Mouse (Mus musculus) c-Kit-positive CD71-positive TER-119-negative erythroid progenitor cells, embryonic 14.5 days (primary cell): Measurements from ENCODE around the gene Sgcd.

Source experiments
- DNase-seq: peaks from one replicate; pipeline ENCODE4 v3.0.0-alpha.2; 2013; ENCODE audit warnings: low read depth

Gene Sgcd

DNA sequence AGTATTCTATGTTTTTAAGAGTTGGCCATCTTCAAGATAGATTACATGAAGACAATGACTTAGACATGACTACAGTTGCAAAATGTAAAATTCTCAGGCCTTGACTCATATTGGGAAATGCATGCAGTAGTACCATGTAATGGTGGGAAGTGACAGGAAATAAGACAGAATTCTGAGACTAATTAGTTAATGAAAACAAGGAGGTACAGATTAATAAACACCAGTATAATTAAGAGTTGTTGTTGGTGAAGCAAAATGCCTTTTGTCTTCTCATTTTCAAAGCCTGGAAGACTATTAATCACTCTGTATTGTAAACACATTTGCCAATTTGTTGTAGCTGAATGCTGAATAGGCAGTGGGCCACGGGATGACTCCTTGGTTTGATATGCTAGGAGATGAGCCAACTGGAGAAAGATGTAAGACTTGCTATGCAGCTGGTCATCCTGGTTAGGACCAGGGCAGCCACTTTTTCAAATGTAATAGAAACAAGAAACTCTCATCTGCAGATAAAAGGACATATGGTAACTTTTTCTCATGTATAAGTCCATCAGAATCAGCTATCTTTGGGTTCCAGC lies 983.4 kb downstream of the Sgcd start:
- DNase-seq = no peak

DNA sequence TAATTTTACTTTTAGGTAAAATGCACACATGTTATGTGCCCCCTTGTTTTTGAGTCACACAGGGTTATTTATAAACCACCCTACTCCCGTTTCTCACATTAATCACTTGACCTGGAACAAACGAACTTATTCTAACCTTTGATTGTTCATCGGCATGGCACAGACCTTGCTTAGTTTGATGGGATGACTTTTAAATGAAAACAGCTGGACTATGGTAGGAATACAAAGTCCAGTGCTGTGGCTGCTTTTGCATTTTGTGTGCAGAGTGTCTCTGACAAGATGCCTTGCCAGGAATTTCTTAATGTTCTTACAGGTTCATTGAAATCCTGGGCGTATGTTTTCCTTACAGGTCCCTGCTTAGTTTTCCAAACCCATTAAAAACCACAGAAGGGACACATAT lies 1049.5 kb downstream of the Sgcd start:
- no peak for DNase-seq

DNA sequence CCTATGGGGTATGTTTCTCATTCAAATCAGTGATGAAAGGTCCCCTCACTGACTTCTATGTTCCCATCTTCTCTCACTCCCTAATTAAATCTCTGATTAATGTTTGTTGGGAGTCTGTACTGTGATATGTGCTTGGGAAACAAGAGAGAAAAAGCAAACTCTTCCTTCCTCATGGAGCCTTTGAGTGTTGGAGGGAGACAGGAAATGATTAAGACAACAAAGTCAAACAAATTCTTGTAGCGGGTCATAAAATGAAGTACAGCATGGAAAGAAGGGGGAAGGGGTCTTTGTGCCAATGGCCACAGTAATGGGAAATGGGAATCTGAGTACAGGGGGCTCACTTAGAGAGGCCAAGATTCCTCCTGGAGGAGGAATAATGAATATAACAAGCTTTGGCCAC lies 1063.8 kb downstream of the Sgcd start:
- DNase-seq = no peak

DNA sequence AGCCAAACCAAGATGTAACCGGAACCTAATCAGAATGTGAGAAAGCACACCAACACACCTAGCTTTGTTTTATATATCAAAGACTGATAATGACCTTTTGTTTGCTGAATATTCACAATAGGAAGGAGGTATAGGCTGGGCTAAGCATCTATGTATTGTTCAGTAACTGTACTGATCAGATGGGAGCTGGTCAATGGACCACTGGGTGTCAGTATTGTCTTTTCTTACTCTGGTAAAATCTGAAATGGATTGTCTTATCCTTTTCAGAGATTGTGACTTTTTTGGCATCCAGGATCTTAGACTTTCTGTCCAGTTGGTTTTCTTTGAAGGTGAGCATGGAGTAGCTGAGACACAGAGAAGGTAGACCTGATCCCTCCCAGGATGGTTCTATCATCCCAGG lies 1068.5 kb downstream of the Sgcd start:
- no peak for DNase-seq

DNA sequence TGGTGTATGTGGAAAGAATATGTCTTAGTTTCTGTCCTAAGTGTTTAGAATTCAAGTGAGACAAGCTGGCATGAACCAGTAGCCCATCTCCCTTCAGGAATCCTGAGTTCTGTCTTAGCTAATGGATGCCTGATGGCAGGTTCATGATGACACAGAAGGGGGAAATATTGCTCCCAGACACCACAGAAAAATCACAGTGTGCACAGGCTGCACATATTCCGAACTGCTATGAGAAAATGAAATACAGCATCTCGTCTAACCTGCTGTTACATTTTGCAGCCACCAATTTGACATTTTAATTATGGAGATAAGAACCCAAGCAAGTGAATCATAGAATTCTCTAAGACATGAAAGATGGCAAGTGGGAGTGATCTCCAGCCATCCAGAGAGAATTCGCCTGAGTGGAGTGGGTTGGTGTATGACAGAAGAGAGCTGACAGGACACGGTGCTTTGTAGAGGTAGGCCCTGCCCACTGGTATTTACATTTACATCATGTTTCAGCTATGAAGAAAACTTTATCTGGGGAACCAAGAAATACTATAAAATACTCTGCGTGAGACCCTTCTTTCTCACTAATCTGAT lies 1076.0 kb downstream of the Sgcd start:
- DNase-seq = no peak

DNA sequence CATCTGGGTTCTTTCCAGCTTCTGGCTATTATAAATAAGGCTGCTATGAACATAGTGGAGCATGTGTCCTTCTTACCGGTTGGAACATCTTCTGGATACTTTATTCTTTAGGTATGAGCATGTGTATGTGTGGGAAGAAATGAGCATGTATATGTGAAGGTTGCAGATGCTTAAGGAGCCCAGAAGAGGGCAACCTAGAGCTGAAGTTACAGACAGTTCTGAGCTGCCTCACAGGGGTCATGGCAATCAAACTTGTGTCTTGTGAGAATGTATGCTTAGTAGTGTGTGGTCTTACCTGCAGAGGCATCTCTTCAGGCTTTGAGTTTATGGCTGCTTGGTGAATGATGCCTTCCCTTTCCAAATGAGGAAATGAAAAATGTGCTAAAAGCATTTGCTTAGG lies 1084.5 kb downstream of the Sgcd start:
- DNase-seq = no peak

DNA sequence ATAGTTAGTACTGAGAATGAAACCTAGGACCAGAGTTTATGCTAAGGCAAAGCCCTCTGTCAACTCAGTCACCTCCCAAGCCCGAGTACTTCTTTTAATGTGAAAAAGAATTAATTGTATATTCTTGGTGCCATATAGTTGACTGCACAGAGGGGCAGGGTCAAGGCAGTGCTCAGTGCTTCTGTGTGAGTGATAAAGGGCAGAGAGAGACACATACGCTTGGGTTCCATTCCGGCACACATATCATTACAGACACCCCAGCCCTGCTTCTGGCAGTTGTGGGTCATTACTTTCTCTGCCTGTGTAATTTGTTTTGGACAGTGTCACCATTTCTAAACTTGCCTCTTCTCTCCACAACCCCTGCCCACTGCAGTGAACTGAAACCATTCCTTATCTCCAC lies 1099.7 kb downstream of the Sgcd start:
- no peak for DNase-seq

DNA sequence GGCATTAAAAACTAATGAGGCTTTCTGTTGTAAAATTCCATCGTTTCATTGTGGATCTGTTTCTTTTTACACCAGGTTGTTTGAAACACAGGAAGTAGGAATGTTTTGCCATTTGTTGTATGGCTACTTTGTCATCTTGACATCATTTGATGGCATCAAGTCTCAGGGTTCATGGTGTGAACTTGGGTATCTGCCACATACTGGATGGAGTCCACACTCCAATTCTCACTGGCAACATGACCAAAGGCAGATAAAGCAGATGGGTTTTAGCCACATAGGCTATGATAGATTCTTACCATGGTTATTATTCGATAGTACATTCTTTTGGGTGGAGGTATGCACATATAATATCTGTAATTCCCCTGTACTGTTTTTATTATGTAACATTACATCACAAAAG lies 1106.3 kb downstream of the Sgcd start:
- no peak for DNase-seq

DNA sequence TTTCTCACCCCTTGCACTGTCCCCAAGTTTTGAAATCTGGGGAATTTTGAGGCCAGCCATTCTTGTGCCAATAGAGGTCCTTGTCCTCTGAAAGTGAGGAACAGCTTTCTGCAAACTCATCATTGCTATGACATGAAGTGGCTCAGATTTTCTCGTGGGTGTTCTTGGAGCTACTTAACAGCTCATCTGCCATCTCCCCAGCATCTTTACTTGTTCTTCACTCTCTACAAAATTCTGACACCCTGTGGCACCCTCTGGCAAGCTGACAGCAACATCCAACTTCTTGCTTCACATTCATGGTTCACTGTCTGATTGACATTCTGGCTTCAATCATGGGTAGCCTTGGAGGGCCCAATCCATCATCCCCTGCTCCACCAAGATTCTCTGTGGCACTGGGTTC lies 1113.0 kb downstream of the Sgcd start:
- no peak for DNase-seq

DNA sequence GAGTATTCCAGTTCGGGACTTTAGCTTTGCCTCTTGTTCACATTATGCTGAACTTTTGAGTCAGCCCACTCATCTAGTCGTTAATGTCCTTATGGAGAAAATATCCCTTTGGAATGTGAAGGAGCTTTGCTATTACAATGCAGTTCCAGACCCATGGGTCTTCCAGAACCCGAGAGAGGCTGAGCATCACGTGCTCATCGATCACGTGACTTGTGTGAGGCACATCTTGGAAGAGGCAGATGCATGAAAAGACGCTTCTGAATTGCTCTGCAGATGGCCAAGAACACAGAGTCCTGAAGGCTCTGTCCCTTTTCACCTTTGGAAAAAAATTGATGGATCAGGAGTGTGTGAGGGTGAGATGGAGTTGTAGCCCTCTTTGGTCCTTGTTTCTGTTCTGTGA lies 1120.2 kb downstream of the Sgcd start:
- DNase-seq = no peak

DNA sequence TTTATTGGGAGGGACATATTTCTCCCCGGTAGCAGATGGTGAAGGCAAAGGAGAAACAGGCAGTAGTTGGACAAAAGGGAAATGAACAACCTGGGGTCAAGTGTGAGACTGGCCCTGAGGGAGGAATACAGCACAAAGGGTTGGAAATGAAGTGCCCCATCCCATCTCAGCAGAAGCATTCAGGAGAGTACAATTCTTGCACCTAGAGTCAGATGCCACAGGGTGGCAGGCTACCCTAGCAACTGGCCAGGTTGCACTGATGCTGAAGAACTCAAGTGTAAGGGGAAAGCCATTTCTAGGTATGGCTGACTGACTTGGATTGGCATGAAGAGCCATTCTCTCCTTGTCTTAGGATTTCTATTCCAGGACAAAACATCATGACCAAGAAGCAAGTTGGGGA lies 1124.0 kb downstream of the Sgcd start:
- DNase-seq = no peak

DNA sequence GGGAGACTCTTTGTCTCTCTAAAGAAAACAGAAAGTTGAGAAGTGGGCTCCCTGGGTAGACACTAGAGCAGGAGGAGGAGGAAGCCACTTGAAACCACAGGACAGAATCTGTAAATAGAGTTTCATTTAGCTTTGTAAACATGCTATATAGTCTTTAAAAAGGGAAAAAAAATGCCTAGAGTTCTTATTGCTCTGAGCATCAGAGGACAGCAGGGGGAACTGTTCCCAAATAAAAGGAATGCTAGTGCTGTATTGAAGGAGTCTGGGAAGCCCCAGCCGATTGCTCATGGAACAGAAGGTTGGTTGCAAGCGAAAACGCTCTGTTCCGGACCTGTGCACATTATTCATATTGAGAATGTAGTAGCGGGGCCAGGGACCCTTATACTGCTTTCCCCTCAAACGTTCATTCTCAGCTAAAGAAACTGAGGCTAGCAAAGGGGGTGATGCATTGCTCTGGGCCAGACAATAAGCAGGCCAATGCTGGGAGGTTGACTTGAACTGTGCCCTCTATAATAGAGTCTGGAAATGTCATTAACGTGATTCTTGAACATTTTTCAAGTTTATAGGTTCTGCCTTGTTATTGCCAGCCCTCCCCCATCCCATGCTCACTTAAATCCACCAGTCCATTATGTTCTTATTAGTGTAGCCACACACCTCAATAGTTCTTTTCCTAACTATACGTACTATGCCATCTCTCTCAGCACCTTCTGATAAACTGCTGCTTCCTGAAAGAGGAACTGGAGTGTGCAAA lies 1140.4 kb downstream of the Sgcd start:
- DNase-seq = no peak

DNA sequence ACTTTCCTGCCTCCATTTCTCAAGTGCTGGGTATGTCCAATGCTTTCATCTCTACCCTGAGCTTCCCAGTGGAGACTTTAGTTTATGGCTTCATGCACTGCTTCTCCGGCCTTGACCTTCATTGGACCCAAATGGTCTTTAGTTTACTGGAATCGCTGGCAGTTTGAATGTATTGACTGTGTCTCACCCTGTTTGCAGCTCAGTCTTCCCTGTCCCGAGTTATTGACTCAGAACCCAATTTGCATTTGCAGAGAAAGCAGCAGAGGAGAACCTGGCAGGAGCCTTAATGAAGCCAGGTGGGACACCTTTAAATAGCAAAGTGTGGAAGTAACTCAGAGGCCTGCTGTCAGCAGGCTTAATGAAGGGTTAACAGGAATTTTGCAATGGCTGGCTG lies 1140.9 kb downstream of the Sgcd start:
- no peak for DNase-seq

DNA sequence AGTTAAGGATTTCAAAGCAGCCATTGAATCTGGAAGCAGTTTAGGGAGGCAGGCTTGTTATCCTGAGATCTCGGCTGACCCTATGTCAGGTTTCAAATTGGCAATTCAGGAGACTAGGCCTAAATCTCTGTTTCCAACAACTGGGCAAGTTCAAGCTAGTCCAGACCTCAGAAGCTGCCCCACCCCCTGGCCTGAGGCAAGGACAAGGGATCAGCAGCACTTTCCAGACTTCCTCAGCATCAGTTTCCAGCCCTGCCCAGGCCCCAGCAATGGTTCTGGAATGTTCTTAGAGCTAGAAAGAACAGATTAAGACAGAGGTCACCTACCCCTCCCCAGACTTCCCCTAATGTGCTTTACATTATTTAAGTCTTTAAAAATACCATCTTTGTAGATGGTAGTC lies 1142.1 kb downstream of the Sgcd start:
- DNase-seq = no peak
